Mouse (Mus musculus): ENCODE data around the gene Olfr934. TPM values are rescaled to one million over a fixed set of nuclear protein-coding genes. Genes with fewer than 3 reads are reported as not detected.

The Olfr934 gene
- polyA plus RNA-seq (2017; shearing (Covaris generic)), result not detected

GRCm38 (mm10) chr9:38988215-38988614 lies at the start of gene Olfr934:
Gene Olfr934 (minus strand): TSS chr9:38988315.
- ATAC-seq, result no peak

GRCm38 (mm10) chr9:39023277-39023676 lies 35.2 kb upstream of the Olfr934 start, which contains the start of gene Olfr146:
Gene Olfr146 (minus strand): TSS chr9:39023377.
- no peak for ATAC-seq

GRCm38 (mm10) chr9:38999583-38999982 lies 11.5 kb upstream of the Olfr934 start, which contains the start of gene Olfr935:
Gene Olfr935 (minus strand): TSS chr9:38999683.
- ATAC-seq, result no peak

GRCm38 (mm10) chr9:38972013-38972412 lies 16.1 kb downstream of the Olfr934 start, which contains the start of gene Olfr933:
Gene Olfr933 (plus strand): TSS chr9:38972313.
- no peak for ATAC-seq

- ATAC-seq, result no peak
Observed at GRCm38 (mm10) chr9:38954124-38954416, 34.0 kb downstream of the Olfr934 start.

GRCm38 (mm10) chr9:38953401-38954123 lies 34.6 kb downstream of the Olfr934 start:
- no peak for ATAC-seq

Other genes with a start within 250 kb of the Olfr934 start
- under 1 TPM; 0.08 to 0.62 TPM for gene Olfr920, start 236.0 kb downstream of the Olfr934 start, polyA plus RNA-seq (2017; shearing (Covaris generic))
- gene Olfr921, start 215.2 kb downstream of the Olfr934 start, polyA plus RNA-seq (2017; shearing (Covaris generic)), result not detected
- not detected for gene Olfr922, start 173.7 kb downstream of the Olfr934 start, polyA plus RNA-seq (2017; shearing (Covaris generic))
- not detected for gene Olfr923, start 161.8 kb downstream of the Olfr934 start, polyA plus RNA-seq (2017; shearing (Covaris generic))
- not detected for gene Olfr924, start 143.9 kb downstream of the Olfr934 start, polyA plus RNA-seq (2017; shearing (Covaris generic))
- not detected for gene Olfr26, start 133.3 kb downstream of the Olfr934 start, polyA plus RNA-seq (2017; shearing (Covaris generic))
- not detected for gene Olfr926, start 111.2 kb downstream of the Olfr934 start, polyA plus RNA-seq (2017; shearing (Covaris generic))
- not detected for gene Olfr930, start 58.5 kb downstream of the Olfr934 start, polyA plus RNA-seq (2017; shearing (Covaris generic))
- not detected for gene Olfr933, start 16.0 kb downstream of the Olfr934 start, polyA plus RNA-seq (2017; shearing (Covaris generic))
- gene Olfr935, start 11.4 kb upstream of the Olfr934 start, polyA plus RNA-seq (2017; shearing (Covaris generic)), result not detected
- gene Olfr146, start 35.1 kb upstream of the Olfr934 start, polyA plus RNA-seq (2017; shearing (Covaris generic)), result not detected
- gene Olfr937, start 76.6 kb upstream of the Olfr934 start, polyA plus RNA-seq (2017; shearing (Covaris generic)), result not detected
- not detected for gene Olfr938, start 90.6 kb upstream of the Olfr934 start, polyA plus RNA-seq (2017; shearing (Covaris generic))
- not detected for gene Olfr27, start 139.8 kb upstream of the Olfr934 start, polyA plus RNA-seq (2017; shearing (Covaris generic))
- gene Olfr943, start 178.0 kb upstream of the Olfr934 start, polyA plus RNA-seq (2017; shearing (Covaris generic)), result not detected
- gene Olfr944, start 213.6 kb upstream of the Olfr934 start, polyA plus RNA-seq (2017; shearing (Covaris generic)), result not detected

All from activated CD4-positive, CD25-positive, alpha-beta regulatory T cell, adult 4 months (primary cell).